Mouse (Mus musculus) cerebellum, adult 2 months (tissue): ENCODE data around the gene Oxa1l.

ENCODE experiments used
- CTCF ChIP-seq: fragments of 200-500 bp; IDR thresholded peaks from 2 replicates; pipeline ENCODE4 v1.5.1; 2011; ENCODE audit warnings: low read depth, mild to moderate bottlenecking, control low read depth, low read length, moderate library complexity, borderline replicate concordance; ENCODE audit not compliant: insufficient read depth
- POLR2A ChIP-seq: fragments of 200-500 bp; IDR thresholded peaks from 2 replicates; pipeline ENCODE4 v1.6.1; 2011; ENCODE audit warnings: low read length, control low read depth, borderline replicate concordance; ENCODE audit not compliant: insufficient read depth

DNA sequence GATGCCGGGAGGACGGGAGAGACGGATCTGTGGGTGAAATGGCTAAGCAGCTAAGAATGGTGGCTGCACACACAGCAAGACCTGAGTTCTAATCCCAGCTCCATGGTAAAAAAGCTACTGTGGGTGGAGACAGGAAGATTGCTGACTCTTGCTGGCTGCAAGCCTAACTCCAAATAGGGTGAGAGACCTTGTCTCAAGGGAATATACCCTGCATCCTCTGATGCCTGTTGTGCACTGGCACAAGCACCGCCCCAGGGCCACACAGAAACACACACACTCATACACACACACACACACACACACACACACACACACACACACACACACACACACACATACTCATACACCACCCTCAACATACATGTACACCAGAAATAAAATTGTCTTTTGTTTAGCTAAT lies 56.2 kb downstream of the Oxa1l start:
- TF ChIP-seq CTCF (no peak), POLR2A (no peak)
